Mouse (Mus musculus) brain, adult 2 months (tissue): ENCODE measurements around the gene Dnal4.
A peak's percentile ranks its signal among the peaks of the same experiment; 100 is the strongest.

ENCODE experiments used
- DNase-seq: peaks from one replicate; pipeline ENCODE4 v3.0.0; 2011; ENCODE audit warnings: low read depth, low spot score

Dnal4 gene

DNA sequence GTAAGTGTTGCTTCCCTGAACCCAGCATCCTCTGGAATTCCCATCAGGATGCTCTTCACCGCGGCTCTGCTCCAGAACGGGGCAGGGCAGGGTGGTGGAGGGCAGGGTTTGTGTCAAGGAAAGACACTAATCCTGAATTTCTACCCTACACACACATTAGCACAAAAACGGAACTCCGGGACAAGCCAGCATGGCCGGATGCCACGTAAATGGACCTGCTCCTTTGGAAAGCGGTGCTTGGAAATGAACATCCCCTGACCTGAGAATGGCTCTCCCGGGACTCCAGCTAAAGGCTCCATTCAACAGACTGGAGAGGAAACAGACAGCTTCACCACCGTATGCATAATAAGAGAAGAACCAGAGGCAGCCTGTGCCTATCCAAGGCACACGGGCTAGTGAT is 23.1 kb upstream of the Dnal4 start:
- DNase-seq = peak; percentile 53

DNA sequence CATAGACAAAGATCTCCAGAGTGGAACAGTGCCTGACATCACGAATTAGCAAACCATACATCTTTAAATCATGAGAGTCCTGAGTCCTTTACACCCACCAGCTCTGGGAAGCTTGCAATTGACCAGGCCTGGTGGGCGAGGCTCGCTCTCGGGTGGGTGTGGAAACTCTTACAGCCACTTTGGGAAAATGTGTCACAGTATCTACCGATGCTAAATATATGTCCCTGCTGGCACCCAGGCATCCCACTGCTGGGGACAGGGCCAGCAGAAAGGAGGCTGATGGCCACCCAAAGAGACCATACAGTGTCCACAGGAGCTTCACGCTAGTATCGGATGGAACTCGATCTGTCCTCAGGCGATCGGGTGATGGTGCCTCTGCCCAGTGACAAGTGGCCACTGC is 20.9 kb upstream of the Dnal4 start:
- DNase-seq = peak; percentile 79

DNA sequence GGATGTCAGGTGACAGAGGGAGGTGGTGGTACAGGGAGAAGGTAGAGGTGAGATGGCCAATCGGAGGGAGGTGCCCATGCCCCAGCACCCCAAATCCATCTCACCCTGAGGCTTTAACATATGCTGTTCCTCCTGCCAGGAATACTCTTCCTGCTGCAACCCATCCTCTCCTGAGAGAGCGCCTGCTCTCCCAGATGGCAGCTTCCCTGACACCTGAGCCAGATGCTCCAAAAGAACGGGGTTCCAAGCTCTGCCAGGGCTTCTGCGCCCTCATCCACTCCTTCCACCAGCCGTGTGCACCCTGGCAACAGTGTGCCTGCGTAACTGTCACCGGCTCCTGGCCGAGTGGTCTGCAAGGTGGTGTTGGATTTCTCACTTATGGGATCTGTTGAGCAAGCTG is 20.0 kb upstream of the Dnal4 start:
- peak; percentile 79 for DNase-seq

DNA sequence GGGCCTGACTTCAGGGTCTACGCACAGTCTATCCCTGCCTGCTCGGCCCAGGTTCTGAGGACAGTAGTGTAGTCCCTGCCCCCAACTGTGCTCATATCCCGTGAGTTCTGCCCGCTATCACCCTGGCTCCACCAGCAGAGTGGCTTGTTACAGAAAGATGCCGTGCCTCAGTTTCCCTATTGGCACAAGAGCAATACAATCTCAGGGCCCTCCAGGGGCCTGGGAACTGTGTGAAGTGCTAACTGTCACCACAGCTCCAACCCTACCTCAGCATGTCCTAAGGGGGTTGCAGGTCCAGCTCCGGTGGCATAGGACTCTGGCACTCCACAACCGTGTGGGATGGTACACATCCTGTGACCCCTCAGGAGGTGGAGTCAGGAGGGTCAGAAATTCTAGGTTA is 19.4 kb upstream of the Dnal4 start:
- no peak for DNase-seq

DNA sequence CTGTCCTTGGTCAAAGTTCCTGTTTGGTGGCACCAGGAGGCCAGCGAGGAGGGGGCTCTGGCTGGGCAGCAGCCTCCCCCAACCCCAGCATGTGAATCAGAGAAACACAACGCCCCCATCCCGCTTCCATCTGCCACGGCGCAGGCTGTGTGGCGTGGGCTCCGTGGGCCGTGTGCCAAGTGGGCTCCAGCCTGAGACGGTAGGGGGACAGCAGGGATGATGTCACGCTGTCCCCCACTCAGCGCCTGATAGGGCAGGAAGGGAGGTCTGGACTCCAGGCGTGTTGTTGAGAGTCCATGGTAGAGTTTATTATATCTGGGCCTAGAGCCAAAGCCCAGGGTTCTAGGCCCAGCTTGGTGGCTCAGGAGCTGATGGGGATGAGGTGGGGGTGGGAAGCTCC is 18.6 kb upstream of the Dnal4 start:
- peak; percentile 83 for DNase-seq

DNA sequence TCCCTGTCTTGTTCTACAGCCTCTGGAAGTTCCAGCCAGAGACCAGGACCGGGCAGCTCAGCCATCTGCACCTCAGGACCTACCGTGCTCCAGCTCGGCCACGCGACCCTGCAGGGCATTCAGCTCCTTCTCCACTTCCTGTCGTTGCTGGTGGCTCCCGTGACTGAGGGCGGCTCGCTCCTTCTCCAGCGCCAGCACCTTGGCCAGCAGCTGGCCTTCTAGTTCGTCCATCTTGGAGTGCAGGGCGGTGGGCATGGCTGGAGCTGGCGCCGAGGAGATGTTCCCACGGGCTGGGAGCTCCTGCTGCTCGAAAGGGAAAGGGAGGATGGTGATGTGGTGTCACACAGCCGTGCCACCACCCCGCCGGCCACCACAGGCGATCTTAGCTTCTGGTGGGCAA is 16.5 kb upstream of the Dnal4 start:
- DNase-seq = no peak

DNA sequence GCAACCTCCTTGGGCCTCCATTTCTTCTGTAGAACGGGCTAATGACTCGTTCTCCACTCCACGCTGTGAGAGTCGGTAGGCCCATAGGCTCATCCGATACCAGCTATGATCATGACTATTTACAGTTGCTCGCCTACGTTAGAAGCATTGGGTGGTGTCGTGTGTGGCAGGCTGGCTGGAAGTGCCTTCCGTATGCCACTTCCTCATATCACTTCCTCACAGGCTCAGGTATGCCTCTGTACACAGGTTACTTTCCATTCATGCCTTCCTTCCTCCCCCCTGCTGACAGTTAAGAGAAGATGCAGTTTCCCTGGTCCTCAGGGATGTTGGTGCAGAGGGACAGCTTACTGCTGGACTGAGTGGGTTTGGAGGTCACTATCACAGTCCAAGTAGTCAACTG is 15.4 kb upstream of the Dnal4 start:
- no peak for DNase-seq

DNA sequence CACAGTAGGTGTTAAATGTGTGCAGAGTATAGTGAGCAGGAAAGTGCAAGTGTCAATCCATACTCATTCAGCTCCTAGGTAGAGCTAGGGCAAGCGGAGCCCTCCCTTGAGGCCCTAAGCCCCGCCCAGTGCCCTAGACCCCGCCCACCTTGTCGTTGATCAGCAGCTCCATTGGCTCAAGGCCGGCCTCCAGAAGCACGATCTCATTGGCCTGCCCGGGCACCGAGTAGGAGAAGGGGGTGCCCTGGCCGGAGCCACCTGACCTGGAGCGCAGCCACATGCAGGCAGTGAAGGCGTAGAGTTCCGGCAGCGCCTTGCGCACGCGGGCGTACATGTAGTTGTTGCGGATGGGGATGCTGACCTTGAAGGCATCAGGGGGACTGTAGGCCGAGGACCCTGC is 14.8 kb upstream of the Dnal4 start:
- peak; percentile 51 for DNase-seq

DNA sequence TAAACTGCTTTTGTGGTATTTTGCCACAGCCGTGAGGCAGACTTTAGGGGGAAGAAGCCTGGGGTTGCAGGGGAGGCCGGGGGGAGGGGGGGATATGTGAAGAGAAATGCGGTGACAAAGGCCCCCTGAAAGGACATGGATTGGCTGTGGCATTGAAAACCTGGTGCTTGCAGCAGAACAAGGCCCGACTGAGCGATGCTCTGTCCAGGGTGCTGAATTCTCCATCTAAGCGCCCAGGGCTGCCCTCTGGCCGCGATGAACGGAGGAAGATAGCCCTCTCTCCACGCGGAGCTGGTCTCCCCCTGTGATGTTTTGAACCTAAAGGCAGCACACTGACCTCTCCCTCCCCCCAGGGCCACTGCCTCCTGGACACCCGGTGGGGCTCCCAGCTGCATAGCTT is 13.9 kb upstream of the Dnal4 start:
- no peak for DNase-seq

DNA sequence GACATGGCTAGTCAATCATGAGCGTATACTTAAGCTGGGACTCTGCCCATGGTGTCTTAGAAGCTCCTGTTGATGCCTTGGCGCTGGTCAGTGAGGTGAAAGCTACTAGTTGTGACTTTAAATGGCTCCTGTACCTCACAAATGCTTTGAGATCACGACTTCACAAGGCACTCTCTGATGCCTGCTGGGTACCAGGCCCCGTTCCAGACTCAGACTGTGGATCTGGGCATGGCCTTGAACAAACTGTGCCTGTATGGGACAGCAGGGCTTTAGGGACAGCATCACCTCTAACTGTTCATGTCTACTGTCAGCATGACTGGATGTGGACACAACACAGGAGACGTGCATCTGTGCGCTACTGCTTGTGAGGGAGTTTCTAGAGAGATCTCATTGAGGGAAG is 13.3 kb upstream of the Dnal4 start:
- DNase-seq = peak; percentile 61

DNA sequence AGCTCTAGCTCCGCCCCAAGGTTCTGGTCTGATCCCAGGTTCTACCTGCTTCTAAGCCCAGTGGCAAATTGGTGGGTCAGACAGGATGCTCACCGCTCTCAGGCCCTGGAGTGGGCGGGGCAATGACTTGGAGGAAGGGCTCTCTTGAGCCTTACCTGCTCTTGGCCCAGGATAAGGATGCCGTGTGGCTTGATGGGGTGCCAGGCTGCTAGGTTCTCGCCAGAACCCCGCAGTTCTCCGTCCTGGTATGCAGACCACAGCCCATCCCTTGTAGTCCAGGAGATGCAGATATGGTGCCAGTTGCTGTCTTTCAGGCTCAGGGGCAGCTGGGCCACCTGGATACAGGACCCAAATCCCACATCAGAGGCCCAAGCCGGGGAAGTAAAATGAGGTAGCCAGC is 12.5 kb upstream of the Dnal4 start:
- no peak for DNase-seq

DNA sequence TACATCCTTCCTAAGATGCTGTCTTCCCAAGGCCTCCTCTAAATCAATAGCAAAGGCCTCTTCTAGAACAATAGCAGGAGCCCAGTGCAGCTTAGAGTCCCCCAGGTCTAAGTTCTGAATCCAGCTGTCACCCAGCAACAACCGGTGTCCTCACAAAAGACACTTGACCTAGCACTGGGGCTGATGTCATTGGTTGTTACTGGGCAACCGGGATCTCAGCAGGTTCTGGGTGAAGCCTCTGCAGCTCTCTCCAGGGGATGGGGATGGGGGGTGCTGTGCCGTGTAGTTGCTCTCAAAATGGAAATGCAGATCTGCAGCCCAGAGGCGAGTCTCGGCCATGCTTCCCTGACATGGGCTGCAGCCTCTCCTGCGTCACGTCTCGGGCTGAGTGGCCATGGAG is 10.2 kb upstream of the Dnal4 start:
- peak; percentile 49 for DNase-seq

DNA sequence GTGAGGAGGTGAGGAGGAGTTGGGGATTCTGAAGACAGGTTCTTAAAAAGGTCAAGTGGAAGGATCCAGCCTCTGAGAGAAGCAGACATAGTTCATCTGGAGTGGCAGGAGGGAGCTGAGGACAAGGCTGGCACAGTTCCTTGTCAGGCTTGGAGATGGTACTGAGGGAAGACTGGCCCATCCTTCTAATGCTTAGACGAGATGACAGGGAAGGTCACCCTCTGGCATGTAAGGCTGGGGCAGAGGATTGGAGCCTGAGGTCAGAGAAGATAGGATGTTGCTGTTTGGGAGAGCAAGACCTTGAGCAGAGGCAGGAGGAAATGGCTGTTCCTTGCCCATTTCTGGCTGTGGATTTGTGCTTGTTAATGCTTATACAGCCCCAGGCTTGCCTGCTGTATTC is 7.4 kb upstream of the Dnal4 start:
- no peak for DNase-seq

DNA sequence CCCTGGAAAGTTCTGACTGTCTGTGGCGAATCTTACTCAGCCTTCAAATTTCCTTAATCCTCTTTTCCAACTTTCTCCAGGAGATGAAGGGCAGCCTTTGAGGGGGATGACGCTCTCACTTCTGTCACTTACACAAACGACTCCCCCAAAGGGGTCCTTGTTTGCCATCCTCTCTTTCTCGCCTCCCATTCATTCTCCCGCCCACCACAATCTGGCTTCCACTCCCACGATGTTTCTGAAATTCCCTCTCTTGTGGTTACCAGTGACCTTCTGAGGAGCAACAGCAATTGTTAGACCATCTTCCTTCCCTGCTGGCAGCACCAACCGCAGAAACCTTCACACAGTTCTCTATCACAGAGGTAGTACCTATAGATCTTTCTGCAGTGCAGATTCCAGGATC is 2.0 kb downstream of the Dnal4 start:
- DNase-seq = peak; percentile 71

DNA sequence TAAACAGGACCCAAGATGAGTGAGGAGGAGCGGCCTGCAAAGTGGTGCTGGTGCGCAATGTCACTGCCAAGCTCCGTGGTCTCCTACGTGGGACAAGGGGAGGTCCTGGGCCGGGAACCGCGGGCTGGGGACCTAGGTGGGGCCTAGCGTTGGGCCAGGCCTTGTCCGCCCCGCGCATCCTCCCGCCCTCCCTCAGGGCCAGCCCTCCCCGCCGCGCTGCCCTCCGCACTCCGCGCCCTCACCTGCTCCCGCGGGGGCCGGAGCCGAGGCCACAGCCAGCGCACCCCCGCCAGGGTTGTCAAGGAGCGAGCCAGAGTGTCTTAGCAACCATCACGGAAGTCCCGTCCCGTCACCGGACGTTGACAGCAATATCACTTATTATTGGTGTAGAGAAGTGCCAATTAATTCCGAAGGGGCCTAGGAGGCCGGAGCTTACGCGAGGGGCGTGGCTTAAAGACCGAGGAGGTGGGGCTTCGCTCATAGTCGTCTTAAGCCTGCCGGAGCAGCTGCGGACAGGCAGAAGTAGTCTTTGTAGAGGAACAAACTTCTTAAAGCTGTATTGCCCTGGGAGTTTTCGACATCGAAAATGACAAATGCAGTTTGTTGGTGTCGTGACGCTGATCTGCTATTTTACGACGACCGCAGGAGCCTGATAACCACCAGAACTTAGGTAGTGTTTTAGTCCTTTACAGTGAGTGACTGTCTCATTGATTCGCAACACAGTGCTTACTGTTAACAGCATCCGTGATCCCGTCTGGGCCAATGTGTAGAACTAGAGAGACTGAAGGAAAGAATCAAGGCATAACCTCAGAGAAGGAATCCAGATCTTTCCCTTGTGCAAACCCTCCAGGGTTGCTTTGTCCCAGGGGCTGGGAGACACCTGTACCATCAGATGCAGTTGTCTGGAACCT is 3.3 kb downstream of the Dnal4 start:
- peak; percentile 99 for DNase-seq

DNA sequence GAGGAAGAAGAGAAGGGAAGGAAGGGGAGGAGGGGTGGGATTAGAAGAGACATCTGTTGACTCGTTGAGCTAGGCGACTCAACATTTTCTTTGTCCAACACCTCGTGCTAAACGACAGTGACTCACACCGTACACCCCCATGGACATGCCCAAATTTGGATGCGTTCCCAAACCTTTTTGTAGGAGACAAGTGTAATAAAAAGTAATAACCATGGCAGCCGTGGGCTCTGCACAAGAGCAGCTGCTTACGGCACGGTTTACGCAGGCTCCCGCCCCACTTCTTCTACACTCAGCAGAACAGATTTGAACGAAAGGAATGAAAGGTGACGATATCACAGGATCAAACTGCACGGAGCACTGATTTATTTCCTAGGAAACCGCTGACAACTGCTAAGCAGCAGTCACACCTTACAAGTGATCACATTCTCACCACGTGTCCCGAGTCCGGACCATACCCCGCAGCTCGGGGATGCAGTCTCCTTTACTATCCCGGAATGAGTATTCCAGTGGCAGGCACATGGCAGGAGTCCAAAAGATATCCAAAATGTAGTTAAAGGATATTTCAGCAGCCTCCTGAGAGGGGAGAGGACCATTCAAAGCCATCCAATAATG is 6.9 kb downstream of the Dnal4 start:
- peak; percentile 92 for DNase-seq

DNA sequence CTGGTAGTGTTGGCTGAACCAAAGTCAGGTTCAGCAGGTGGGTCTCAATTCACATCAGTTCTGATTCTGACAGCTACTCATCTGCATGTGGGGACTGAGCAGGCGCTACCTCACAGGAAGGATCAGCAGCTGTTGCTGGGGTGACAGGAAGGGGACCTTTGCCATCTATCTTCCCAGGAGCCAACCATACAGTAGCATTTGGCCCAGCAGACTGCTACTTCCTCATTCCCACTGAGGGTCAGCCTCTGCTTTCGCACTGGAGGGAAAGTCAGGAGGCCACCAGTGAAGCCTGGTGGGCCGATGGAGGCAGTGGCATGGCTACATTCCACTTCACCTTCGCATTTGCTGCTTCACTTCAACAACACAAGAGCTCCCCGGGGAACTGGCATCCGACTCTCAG is 9.3 kb downstream of the Dnal4 start:
- DNase-seq = no peak

DNA sequence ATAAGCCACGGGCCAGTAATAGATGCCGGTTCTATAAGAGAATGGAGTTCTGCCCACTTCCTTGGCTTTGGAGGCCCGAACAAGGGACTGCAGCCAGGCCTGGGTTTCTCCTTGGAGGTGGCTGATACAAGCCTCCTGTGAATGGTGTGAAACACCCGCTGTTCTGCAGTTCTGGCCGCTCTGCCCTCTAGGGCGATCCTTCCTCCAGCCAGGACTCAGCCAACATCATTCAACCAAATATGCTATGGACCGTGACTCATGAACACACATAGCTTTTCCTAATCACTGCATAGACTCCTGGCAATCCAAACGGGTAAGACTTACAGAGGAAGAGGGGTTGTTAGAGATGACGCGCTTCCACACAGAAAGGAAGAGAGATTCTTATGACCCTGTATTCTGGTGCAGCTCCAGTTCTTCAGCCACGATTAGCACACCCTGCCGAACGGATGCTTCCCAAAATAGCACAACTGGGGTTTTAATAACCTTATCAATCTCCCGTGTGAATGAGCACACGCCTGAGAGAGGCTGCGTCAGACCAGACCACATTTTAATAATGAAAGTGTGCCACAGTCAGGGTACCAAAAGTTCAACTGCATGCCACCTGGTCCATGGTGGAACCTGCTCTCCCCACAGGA is 10.2 kb downstream of the Dnal4 start:
- peak; percentile 63 for DNase-seq

DNA sequence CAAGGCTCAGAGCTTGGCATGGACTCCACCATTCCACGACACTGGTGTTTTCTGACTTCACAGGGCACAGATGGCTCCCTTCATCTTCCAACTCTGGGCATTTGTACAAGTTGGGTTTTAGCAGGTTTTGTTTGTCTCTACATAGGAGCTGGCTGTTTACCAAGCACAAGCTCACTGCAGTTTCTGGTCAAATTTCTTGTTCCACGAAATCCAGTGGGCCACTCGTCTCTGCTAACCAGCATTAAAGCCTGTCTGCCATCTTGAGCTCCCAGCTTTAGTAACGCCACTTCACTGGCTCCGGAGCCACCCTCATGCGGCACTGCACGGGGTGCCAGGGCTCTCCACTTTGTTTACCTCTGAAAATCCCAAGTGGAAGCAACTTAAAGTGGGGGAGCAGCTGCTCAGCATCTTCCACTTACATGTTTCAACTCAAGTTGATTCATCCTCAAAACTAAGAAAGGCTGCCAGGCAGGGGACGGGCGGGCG is 11.0 kb downstream of the Dnal4 start:
- peak; percentile 90 for DNase-seq

DNA sequence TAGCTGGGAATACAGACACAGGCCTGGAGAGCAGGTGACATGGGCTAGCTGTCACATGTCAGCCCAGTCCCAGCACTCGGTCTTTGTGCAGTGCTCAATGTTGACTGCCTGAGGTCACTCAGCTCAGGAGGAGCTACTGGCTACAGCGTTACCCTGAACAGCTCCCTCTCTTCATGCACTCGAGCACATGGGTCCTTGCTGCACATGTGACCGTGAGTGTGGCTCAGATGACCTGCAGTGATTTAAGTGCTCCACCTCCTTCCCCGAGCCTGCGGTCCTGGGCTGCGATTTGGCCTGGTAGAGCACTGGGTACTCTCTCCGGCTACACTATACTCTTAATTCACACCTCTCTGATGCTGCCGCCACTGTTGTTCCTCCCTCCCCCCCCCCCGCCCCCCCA is 11.5 kb downstream of the Dnal4 start:
- no peak for DNase-seq

DNA sequence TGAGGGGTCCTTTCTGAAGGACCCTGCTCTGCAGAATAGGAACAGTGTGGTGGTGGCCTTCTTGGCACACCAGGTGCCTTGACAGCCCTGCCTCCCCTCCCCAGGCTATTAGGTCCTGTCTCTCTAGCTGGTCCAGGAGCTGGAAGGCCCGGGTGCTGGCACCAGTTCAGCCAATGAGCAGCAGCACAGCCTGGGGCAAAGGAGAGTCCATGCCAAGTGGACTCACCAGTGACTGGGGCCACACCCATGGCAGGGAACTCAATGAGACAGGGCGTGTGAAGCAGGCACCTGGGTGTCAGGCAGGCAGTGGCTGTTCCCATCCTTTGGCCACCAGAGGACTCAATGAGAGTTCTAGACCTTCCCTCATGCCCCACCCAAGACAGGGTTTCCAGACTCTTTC is 12.3 kb downstream of the Dnal4 start:
- DNase-seq = peak; percentile 59

DNA sequence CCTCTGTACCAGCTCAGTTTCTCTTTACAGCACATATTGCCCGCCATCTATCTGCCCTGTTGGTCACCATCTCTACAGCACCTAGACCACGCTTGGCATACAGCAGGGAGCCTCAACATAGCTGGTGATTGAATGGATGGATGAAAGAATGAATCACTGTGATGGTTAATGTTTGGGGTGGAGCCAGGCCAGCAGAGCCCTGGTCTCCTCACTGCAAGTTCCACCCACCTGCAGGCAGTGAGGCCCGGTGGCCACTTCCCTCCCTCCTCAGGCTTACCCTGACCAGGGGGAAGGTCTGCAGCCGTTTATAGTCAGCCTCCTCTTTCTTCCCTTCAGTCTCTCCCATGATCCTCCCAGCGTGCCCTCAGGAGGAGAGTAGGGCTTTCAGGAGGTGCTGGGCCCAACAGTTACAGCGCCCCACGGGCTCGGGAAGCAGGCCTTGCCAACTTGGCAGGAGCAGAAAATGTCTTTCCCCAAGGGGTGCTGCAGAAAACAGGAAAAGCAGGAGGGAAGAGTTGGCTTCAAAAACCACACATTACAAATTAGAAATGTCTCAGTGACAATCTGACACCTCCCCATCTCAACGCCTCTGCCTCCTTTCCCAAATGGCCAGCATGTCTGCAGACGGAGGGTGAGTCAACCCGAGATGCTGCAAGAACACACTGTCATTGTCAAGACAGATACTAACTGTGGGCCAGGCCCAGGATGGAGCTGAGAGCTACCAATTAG is 12.9 kb downstream of the Dnal4 start:
- DNase-seq = peak; percentile 95
